Mouse (Mus musculus): ENCODE data around the gene Amz1. TPM values are rescaled to one million over a fixed set of nuclear protein-coding genes. Genes with fewer than 3 reads are reported as not detected.
A peak's percentile ranks its signal among the peaks of the same experiment; 100 is the strongest.

Amz1 gene
- polyA plus RNA-seq, 1 experiment from 2014 or later, result 3.3 TPM

- no peaks in the 10 kb centered on the region for H3K9me3 ChIP-seq (ENCODE audit: low read length)
- no peak overlapping the region for H3K9ac ChIP-seq (replicated peaks; ENCODE audit: low read depth)
- no peak overlapping the region for H3K27ac ChIP-seq (ENCODE audit: low read length)
- ATAC-seq (no peak), DNase-seq (ENCODE audit: low spot score) (peak; percentile 56)
- TF ChIP-seq CTCF (IDR thresholded peaks at IDR 0.05), result peak; percentile 81
- no peak for TF ChIP-seq EP300 (IDR thresholded peaks at IDR 0.05)
- 60% methylated on average over 16 of the region's 16 CpGs for WGBS
- H3K4me1 ChIP-seq (ENCODE audit: insufficient read depth, low read depth, low read length), result no peaks in the 10 kb centered on the region
- 0 out of 2 replicates have a peak, but pooled peaks cover 5% of the 10 kb centered on the region for H3K36me3 ChIP-seq (ENCODE audit: insufficient read depth, low read length)
- H3K27me3 ChIP-seq (replicated peaks; ENCODE audit: insufficient read depth, low read length), result no peaks in the 10 kb centered on the region
- H3K4me3 ChIP-seq (ENCODE audit: low read depth, low read length), result no peak overlapping the region
- H3K4me2 ChIP-seq (replicated peaks; ENCODE audit: low read depth, low read length), result no peak overlapping the region
Observed at GRCm38 (mm10) chr5:140684343-140685148, 39.4 kb upstream of the Amz1 start.

- H3K4me2 ChIP-seq (replicated peaks; ENCODE audit: low read depth, low read length), result no peak overlapping the region
- no peaks in the 10 kb centered on the region for H3K4me1 ChIP-seq (ENCODE audit: insufficient read depth, low read depth, low read length)
- peak; percentile 74 for DNase-seq (ENCODE audit: low spot score)
- no peaks in the 10 kb centered on the region for H3K27me3 ChIP-seq (replicated peaks; ENCODE audit: insufficient read depth, low read length)
- peak; percentile 81 for ATAC-seq
- H3K9ac ChIP-seq (replicated peaks; ENCODE audit: low read depth), result no peak overlapping the region
- no peaks in the 10 kb centered on the region for H3K36me3 ChIP-seq (ENCODE audit: insufficient read depth, low read length)
- H3K27ac ChIP-seq (ENCODE audit: low read length), result no peak overlapping the region
- WGBS, result 67% methylated on average over 3 of the region's 3 CpGs
- H3K4me3 ChIP-seq (ENCODE audit: low read depth, low read length), result no peak overlapping the region
- H3K9me3 ChIP-seq (ENCODE audit: low read length), result no peaks in the 10 kb centered on the region
- TF ChIP-seq CTCF (IDR thresholded peaks at IDR 0.05), result peak; percentile 1; the same call in 1 of the 2 replicates
- TF ChIP-seq EP300 (IDR thresholded peaks at IDR 0.05), result no peak
Observed at GRCm38 (mm10) chr5:140688434-140688833, 35.5 kb upstream of the Amz1 start.

- H3K4me1 ChIP-seq (ENCODE audit: insufficient read depth, low read depth, low read length), result no peaks in the 10 kb centered on the region
- ATAC-seq (no peak), DNase-seq (ENCODE audit: low spot score) (no peak)
- no peak overlapping the region for H3K27ac ChIP-seq (ENCODE audit: low read length)
- no peak overlapping the region for H3K9ac ChIP-seq (replicated peaks; ENCODE audit: low read depth)
- no peaks in the 10 kb centered on the region for H3K36me3 ChIP-seq (ENCODE audit: insufficient read depth, low read length)
- TF ChIP-seq CTCF (IDR thresholded peaks at IDR 0.05) (no peak), EP300 (IDR thresholded peaks at IDR 0.05) (no peak)
- no peak overlapping the region for H3K4me2 ChIP-seq (replicated peaks; ENCODE audit: low read depth, low read length)
- no peaks in the 10 kb centered on the region for H3K9me3 ChIP-seq (ENCODE audit: low read length)
- H3K27me3 ChIP-seq (replicated peaks; ENCODE audit: insufficient read depth, low read length), result no peaks in the 10 kb centered on the region
- 84% methylated on average over 7 of the region's 7 CpGs for WGBS
- no peak overlapping the region for H3K4me3 ChIP-seq (ENCODE audit: low read depth, low read length)
Observed at GRCm38 (mm10) chr5:140695987-140696386, 27.9 kb upstream of the Amz1 start.

GRCm38 (mm10) chr5:140699776-140700175 lies 24.2 kb upstream of the Amz1 start:
- no peak for DNase-seq (ENCODE audit: low spot score)
- Histone ChIP-seq H3K9ac (replicated peaks; ENCODE audit: low read depth) (no peak overlapping the region), H3K4me3 (ENCODE audit: low read depth, low read length) (no peak overlapping the region), H3K27me3 (replicated peaks; ENCODE audit: insufficient read depth, low read length) (no peaks in the 10 kb centered on the region), H3K4me1 (ENCODE audit: insufficient read depth, low read depth, low read length) (peaks cover 10% of the 10 kb centered on the region; the same call in 1 of the 2 replicates), H3K4me2 (replicated peaks; ENCODE audit: low read depth, low read length) (no peak overlapping the region), H3K9me3 (ENCODE audit: low read length) (no peaks in the 10 kb centered on the region), H3K36me3 (ENCODE audit: insufficient read depth, low read length) (no peaks in the 10 kb centered on the region), H3K27ac (ENCODE audit: low read length) (no peak overlapping the region)
- 66% methylated on average over 9 of the region's 9 CpGs for WGBS
- no peak for ATAC-seq
- TF ChIP-seq CTCF (IDR thresholded peaks at IDR 0.05), result no peak
- TF ChIP-seq EP300 (IDR thresholded peaks at IDR 0.05), result no peak

- ATAC-seq, result 0 out of 2 replicates have a peak, but pooled peaks have one; percentile 0
- peak overlapping the region; percentile 37 for H3K9ac ChIP-seq (replicated peaks; ENCODE audit: low read depth)
- H3K27ac ChIP-seq (ENCODE audit: low read length), result peak overlapping the region; percentile 51
- peak overlapping the region; percentile 82 for H3K4me2 ChIP-seq (replicated peaks; ENCODE audit: low read depth, low read length)
- peak; percentile 18 for DNase-seq (ENCODE audit: low spot score)
- H3K36me3 ChIP-seq (ENCODE audit: insufficient read depth, low read length), result no peaks in the 10 kb centered on the region
- H3K27me3 ChIP-seq (replicated peaks; ENCODE audit: insufficient read depth, low read length), result no peaks in the 10 kb centered on the region
- peaks cover 14% of the 10 kb centered on the region; the same call in 1 of the 2 replicates for H3K4me1 ChIP-seq (ENCODE audit: insufficient read depth, low read depth, low read length)
- no peaks in the 10 kb centered on the region for H3K9me3 ChIP-seq (ENCODE audit: low read length)
- H3K4me3 ChIP-seq (ENCODE audit: low read depth, low read length), result peak overlapping the region; percentile 58
- under 1% methylated on average over 25 of the region's 25 CpGs for WGBS
- TF ChIP-seq EP300 (IDR thresholded peaks at IDR 0.05) (no peak), CTCF (IDR thresholded peaks at IDR 0.05) (no peak)
Observed at GRCm38 (mm10) chr5:140701661-140702060, 22.3 kb upstream of the Amz1 start.

GRCm38 (mm10) chr5:140702103-140702513 lies 21.8 kb upstream of the Amz1 start, which contains the start of gene Iqce:
Gene Iqce (minus strand): TSS chr5:140702378.
- H3K36me3 ChIP-seq (ENCODE audit: insufficient read depth, low read length), result no peaks in the 10 kb centered on the region
- TF ChIP-seq EP300 (IDR thresholded peaks at IDR 0.05) (no peak), CTCF (IDR thresholded peaks at IDR 0.05) (no peak)
- H3K4me3 ChIP-seq (ENCODE audit: low read depth, low read length), result peak within 1 kb of the TSS; percentile 58
- peak; percentile 57 for ATAC-seq
- H3K9me3 ChIP-seq (ENCODE audit: low read length), result no peaks in the 10 kb centered on the region
- peak within 1 kb of the TSS; percentile 82 for H3K4me2 ChIP-seq (replicated peaks; ENCODE audit: low read depth, low read length)
- no peaks in the 10 kb centered on the region for H3K27me3 ChIP-seq (replicated peaks; ENCODE audit: insufficient read depth, low read length)
- H3K27ac ChIP-seq (ENCODE audit: low read length), result peak within 1 kb of the TSS; percentile 51
- 0% methylated on average over 33 of the region's 33 CpGs for whole genome bisulfite sequencing
- peak; percentile 93 for DNase-seq (ENCODE audit: low spot score)
- H3K9ac ChIP-seq (replicated peaks; ENCODE audit: low read depth), result peak within 1 kb of the TSS; percentile 37
- peaks cover 14% of the 10 kb centered on the region; the same call in 1 of the 2 replicates for H3K4me1 ChIP-seq (ENCODE audit: insufficient read depth, low read depth, low read length)

All from lung, postnatal 0 days (tissue).